Mouse (Mus musculus) left cerebral cortex, adult 8-10 months (tissue): Measurements from ENCODE around the gene Ormdl2. TPM values are rescaled to one million over a fixed set of nuclear protein-coding genes. Genes with fewer than 3 reads are reported as not detected.

Experiments
- DNase-seq, 2 experiments: peaks; one replicate each; pipeline ENCODE4 v3.0.0; 2022; ENCODE audit warnings: low spot score in 2 of 2
- total RNA-seq, 4 experiments: library from RNA; stranded (reverse); gene quantifications; 2 replicates each; pipeline ENCODE4 v1.2.4; 2022

Ormdl2 gene
- total RNA-seq, 4 experiments from 2014 or later = 6.5 to 8.7 (median 7.8) TPM

- DNase-seq = peak; percentile 68 to 76
Measured at GRCm38 (mm10) chr10:128804271-128805091, 17.0 kb downstream of the Ormdl2 start, which contains the start of gene Tmem198b. TSS of gene Tmem198b (minus strand) at chr10:128804370.

- peak; percentile 65 to 76 for DNase-seq
Measured at GRCm38 (mm10) chr10:128803771-128804270, 17.6 kb downstream of the Ormdl2 start, which contains the start of gene Dnajc14. TSS of gene Dnajc14 (plus strand) at chr10:128804062.

GRCm38 (mm10) chr10:128803361-128803760 lies 18.1 kb downstream of the Ormdl2 start:
- DNase-seq = no peak

- no peak for DNase-seq
Measured at GRCm38 (mm10) chr10:128802956-128803355, 18.5 kb downstream of the Ormdl2 start.

GRCm38 (mm10) chr10:128801981-128802495 lies 19.4 kb downstream of the Ormdl2 start:
- no peak for DNase-seq

- no peak for DNase-seq
Measured at GRCm38 (mm10) chr10:128798676-128799075, 22.8 kb downstream of the Ormdl2 start.

GRCm38 (mm10) chr10:128795581-128795980 lies 25.9 kb downstream of the Ormdl2 start:
- no peak for DNase-seq

- no peak for DNase-seq
Measured at GRCm38 (mm10) chr10:128794391-128794790, 27.1 kb downstream of the Ormdl2 start.

- DNase-seq = no peak
Measured at GRCm38 (mm10) chr10:128793258-128793657, 28.2 kb downstream of the Ormdl2 start.

- no peak for DNase-seq
Measured at GRCm38 (mm10) chr10:128792041-128792440, 29.4 kb downstream of the Ormdl2 start.

GRCm38 (mm10) chr10:128790398-128791124 lies 30.9 kb downstream of the Ormdl2 start, which contains the start of gene Mmp19:
TSS of gene Mmp19 (plus strand) at chr10:128790910.
- no peak for DNase-seq

- no peak for DNase-seq
Measured at GRCm38 (mm10) chr10:128780200-128780599, 41.2 kb downstream of the Ormdl2 start.

GRCm38 (mm10) chr10:128779011-128779795 lies 42.2 kb downstream of the Ormdl2 start:
- no peak for DNase-seq

- DNase-seq = no peak
Measured at GRCm38 (mm10) chr10:128778441-128778840, 43.0 kb downstream of the Ormdl2 start.

- DNase-seq = no peak
Measured at GRCm38 (mm10) chr10:128773685-128774084, 47.8 kb downstream of the Ormdl2 start.

- no peak for DNase-seq
Measured at GRCm38 (mm10) chr10:128772895-128773294, 48.5 kb downstream of the Ormdl2 start.

Other genes with a start within 250 kb of the Ormdl2 start
- 1 to 10 TPM; 7.8 to 8.3 (median 8.2) TPM for gene Erbb3, start 232.0 kb downstream of the Ormdl2 start, total RNA-seq
- 100 to 1,000 TPM; 129 to 288 (median 207) TPM for gene Rps26, start 194.9 kb downstream of the Ormdl2 start, total RNA-seq
- 10 to 100 TPM; 12.0 to 15.9 (median 13.8) TPM for gene Ikzf4, start 175.7 kb downstream of the Ormdl2 start, total RNA-seq
- gene Suox, start 147.6 kb downstream of the Ormdl2 start, total RNA-seq = 10 to 100 TPM; 12.7 to 14.6 (median 14.0) TPM
- gene Rab5b, start 125.4 kb downstream of the Ormdl2 start, total RNA-seq = 100 to 1,000 TPM; 131 to 143 (median 135) TPM
- gene Pmel, start 117.5 kb downstream of the Ormdl2 start, total RNA-seq = under 1 TPM; 0.40 to 0.98 (median 0.59) TPM
- 1 to 10 TPM; 2.5 to 5.9 (median 3.8) TPM for gene Cdk2, start 116.6 kb downstream of the Ormdl2 start, total RNA-seq
- gene Dgka, start 76.8 kb downstream of the Ormdl2 start, total RNA-seq = 10 to 100 TPM in 1 of 4 experiments, 1 to 10 TPM in 3; 9.0 to 10.5 (median 9.6) TPM
- gene Pym1, start 73.8 kb downstream of the Ormdl2 start, total RNA-seq = 10 to 100 TPM; 28.6 to 31.6 (median 30.2) TPM
- gene Mmp19, start 30.7 kb downstream of the Ormdl2 start, total RNA-seq = 1 to 10 TPM in 1 of 4 experiments, under 1 TPM in 3; 0.59 to 1.8 (median 0.85) TPM
- 10 to 100 TPM; 62.4 to 73.2 (median 65.8) TPM for gene Dnajc14, start 17.6 kb downstream of the Ormdl2 start, total RNA-seq
- gene Tmem198b, start 17.3 kb downstream of the Ormdl2 start, total RNA-seq = 10 to 100 TPM; 10.5 to 12.0 (median 11.4) TPM
- gene Sarnp, start 4.3 kb downstream of the Ormdl2 start, total RNA-seq = 10 to 100 TPM; 29.7 to 35.2 (median 31.2) TPM
- gene Gdf11, start 70.1 kb upstream of the Ormdl2 start, total RNA-seq = 10 to 100 TPM; 13.3 to 15.2 (median 13.9) TPM
- 100 to 1,000 TPM in 2 of 4 experiments, 10 to 100 TPM in 2; 67.2 to 139 (median 94.1) TPM for gene Cd63, start 79.3 kb upstream of the Ormdl2 start, total RNA-seq
- 10 to 100 TPM in 2 of 4 experiments, 1 to 10 TPM in 2; 5.0 to 12.3 (median 8.9) TPM for gene Rdh5, start 101.2 kb upstream of the Ormdl2 start, total RNA-seq
- gene Bloc1s1, start 102.4 kb upstream of the Ormdl2 start, total RNA-seq = 100 to 1,000 TPM in 1 of 4 experiments, 10 to 100 TPM in 3; 83.3 to 106 (median 89.5) TPM
- 10 to 100 TPM; 12.6 to 15.5 (median 13.9) TPM for gene Itga7, start 112.2 kb upstream of the Ormdl2 start, total RNA-seq
- not detected for gene Mettl7b, start 139.3 kb upstream of the Ormdl2 start, total RNA-seq
- not detected for gene Olfr9, start 167.8 kb upstream of the Ormdl2 start, total RNA-seq
- not detected for gene Olfr763, start 189.1 kb upstream of the Ormdl2 start, total RNA-seq
- not detected for gene Olfr764-ps1, start 218.3 kb upstream of the Ormdl2 start, total RNA-seq
- not detected for gene Olfr765, start 228.4 kb upstream of the Ormdl2 start, total RNA-seq
- not detected for gene Olfr766-ps1, start 247.3 kb upstream of the Ormdl2 start, total RNA-seq